Mouse (Mus musculus) liver, embryonic 16.5 days (tissue): ENCODE data around the gene 9530053A07Rik. TPM values are rescaled to one million over a fixed set of nuclear protein-coding genes. Genes with fewer than 3 reads are reported as not detected.

ENCODE experiments used
- ATAC-seq: fragments of 200-750 bp; cut with Nextera tagmentation; 2 replicates; pipeline ENCODE4 v1.8.0; 2017; ENCODE audit warnings: low read depth, mild to moderate bottlenecking, moderate number of reproducible peaks, moderate library complexity
- H3K27ac ChIP-seq: fragments of 300-500 bp; sonication (generic); 2 replicates; pipeline ENCODE4 v1.5.1; 2014; ENCODE audit warnings: mild to moderate bottlenecking, low read length
- H3K27me3 ChIP-seq: fragments of 300-500 bp; sonication (generic); 2 replicates; pipeline ENCODE4 v1.6.1; 2014; ENCODE audit warnings: low read depth, low read length, mixed read lengths; ENCODE audit not compliant: control insufficient read depth, insufficient read depth
- H3K36me3 ChIP-seq: fragments of 300-500 bp; sonication (generic); 2 replicates; pipeline ENCODE4 v1.6.1; 2014; ENCODE audit warnings: mild to moderate bottlenecking; ENCODE audit not compliant: control insufficient read depth, insufficient read depth
- H3K4me1 ChIP-seq: fragments of 300-500 bp; sonication (generic); 2 replicates; pipeline ENCODE4 v1.6.1; 2014; ENCODE audit warnings: low read depth, low read length, mixed read lengths; ENCODE audit not compliant: control insufficient read depth
- H3K4me2 ChIP-seq: fragments of 300-500 bp; sonication (generic); 2 replicates; pipeline ENCODE4 v1.6.1; 2014; ENCODE audit warnings: low read depth, low read length, mixed read lengths
- H3K4me3 ChIP-seq: fragments of 300-500 bp; sonication (generic); 2 replicates; pipeline ENCODE4 v1.5.1; 2014; ENCODE audit warnings: low read depth, mild to moderate bottlenecking, low read length
- H3K9ac ChIP-seq: fragments of 300-500 bp; sonication (generic); 2 replicates; pipeline ENCODE4 v1.6.1; 2014; ENCODE audit warnings: low read depth, low read length
- H3K9me3 ChIP-seq: fragments of 300-500 bp; sonication (generic); replicated peaks from 2 replicates; pipeline ENCODE4 v1.6.1; 2016; ENCODE audit warnings: low read length; ENCODE audit not compliant: control insufficient read depth
- WGBS: fragments of 180-500 bp; shearing (Covaris S2); extraction: QIAGEN DNeasy Blood & Tissue Kit; methylation state at CpG from one replicate; pipeline ENCODE4 v1.1.7; 2014; ENCODE audit not compliant: insufficient replicate concordance; 5-methylcytosine and 5-hydroxymethylcytosine counted together
- polyA plus RNA-seq: library from polyadenylated mRNA; unstranded; fragments of >200 nt; fragmentation: Nextera tagmentation; extraction: Ambion mirVana; gene quantifications from 2 replicates; pipeline ENCODE4 v1.2.1, GENCODE M21; 2015

The 9530053A07Rik gene
- polyA plus RNA-seq, 1 experiment from 2014 or later = not detected

DNA sequence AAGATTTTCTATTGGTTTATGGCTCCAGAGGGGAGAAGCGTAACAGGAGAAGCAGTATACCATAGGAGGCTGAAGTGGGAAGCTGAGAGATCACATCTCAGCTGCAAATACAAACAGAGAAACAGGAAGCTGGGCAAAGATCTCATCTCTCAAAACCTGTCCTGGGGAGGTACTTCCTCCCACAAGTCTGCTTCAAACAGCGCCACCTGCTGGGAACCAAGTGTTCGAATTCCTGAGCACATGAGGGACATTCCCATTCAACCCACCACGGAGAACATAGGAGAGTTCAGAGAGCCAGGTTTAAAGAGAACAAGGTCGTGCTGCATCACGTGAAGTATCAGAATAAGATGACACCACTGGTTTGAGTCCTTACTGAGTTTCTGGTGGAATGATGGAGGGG lies 36.1 kb downstream of the 9530053A07Rik start:
- Histone ChIP-seq H3K27ac (no peak overlapping the region), H3K4me3 (no peak overlapping the region), H3K9me3 (peaks cover 4% of the 10 kb centered on the region), H3K4me1 (peaks cover 10% of the 10 kb centered on the region), H3K36me3 (no peaks in the 10 kb centered on the region), H3K9ac (no peak overlapping the region), H3K27me3 (no peaks in the 10 kb centered on the region), H3K4me2 (no peak overlapping the region)
- WGBS = 70% methylated on average over 6 of the region's 6 CpGs
- no peak for ATAC-seq

DNA sequence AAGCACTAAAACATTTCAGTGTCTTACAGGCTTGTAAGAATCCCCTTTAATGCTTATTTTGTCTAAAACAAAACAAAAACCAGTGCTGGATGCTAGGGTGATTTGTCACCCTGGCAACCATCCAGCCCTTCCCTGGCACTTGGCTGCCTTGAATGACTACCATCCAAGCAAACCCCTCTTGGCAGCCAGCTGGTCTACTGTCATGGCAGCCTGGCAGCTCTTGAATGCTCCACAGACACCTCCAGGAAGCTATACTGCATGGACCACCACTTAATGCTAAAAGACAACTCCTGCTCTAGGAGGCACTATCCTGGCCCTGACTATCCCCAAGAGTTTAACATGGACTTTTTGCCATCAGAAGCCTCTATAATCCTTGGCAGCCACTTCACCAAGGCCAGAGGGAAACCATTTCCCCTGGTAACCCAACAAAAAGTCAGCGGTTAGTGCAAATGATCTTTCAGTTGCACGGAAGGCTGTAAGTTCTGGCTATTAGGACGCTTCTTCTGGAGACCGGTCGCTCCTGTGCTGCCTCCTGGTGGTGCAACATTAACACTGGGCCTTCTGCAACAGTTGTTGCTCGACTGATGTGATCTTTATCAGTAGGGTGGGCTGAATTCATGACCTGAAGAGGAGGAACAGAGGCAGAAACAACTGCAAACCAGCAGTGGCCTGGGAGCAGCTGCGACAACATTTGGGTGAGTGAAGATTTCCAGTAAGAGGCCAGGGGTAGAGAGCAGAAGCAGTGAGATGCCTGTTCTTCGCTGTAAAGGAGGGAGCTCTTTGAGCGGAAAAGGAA lies 39.3 kb downstream of the 9530053A07Rik start:
- WGBS = 5% methylated on average over 9 of the region's 9 CpGs
- H3K4me1 ChIP-seq = peaks cover 32% of the 10 kb centered on the region
- peak overlapping the region; percentile 79 for H3K9ac ChIP-seq
- ATAC-seq = peak; percentile 50
- H3K36me3 ChIP-seq = no peaks in the 10 kb centered on the region
- peak overlapping the region; percentile 82 for H3K4me3 ChIP-seq
- peak overlapping the region; percentile 90 for H3K27ac ChIP-seq
- peak overlapping the region; percentile 99 for H3K4me2 ChIP-seq
- H3K27me3 ChIP-seq = no peaks in the 10 kb centered on the region
- H3K9me3 ChIP-seq = peaks cover 4% of the 10 kb centered on the region

DNA sequence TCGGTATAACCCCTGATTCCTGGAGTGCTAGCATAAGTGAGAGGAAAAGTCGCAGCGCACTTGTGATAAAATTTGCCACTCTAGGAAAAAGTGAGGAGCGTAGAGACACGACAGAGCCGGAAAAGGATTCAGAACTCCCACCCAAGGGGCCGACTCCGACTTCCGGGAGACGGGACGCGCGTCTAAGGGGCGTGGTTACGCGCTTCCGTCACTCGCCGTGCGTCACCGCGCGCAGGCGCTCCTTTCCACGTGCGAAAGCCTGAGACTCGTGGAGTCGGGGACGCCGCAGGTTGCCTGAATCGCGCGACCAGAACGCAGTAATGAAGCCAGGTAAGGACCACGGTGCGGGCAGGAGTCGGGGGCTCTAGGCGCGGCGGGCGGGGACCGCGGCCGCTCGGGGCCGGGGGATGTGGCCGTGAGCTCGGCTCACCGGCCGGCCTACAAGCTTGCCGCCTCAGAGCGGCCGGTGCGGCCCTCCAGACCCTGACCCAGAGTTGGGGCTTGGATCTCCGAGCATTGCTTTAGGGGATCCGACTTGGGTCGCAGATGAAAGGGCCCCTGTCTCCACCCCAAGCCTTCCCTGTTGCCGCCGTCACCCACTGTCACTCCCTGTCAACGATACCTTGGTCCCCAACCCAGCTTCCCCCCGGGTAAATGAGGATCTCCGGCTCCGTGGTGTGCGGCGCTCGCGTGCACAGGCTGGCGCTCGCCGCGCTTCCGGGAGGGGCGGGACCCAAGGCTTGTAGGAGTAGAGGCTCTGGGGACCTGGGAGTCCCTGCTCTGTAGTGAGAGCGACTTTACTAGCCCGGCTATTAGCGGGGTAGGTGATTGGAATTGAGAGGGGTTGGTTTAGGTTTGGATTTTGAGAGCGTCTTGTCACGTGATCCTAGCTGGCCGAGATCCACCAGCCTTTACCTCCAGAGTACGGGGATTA lies 40.5 kb downstream of the 9530053A07Rik start, which contains the start of gene Fbl:
Gene Fbl, plus strand, starts transcription at position 222 of the 934 bp plus-strand sequence.
- peak; percentile 90 for ATAC-seq
- peaks cover 4% of the 10 kb centered on the region for H3K9me3 ChIP-seq
- under 1% methylated on average over 80 of the region's 80 CpGs for WGBS
- peak within 1 kb of the TSS; percentile 90 for H3K27ac ChIP-seq
- no peaks in the 10 kb centered on the region for H3K36me3 ChIP-seq
- H3K9ac ChIP-seq = peak within 1 kb of the TSS; percentile 79
- no peaks in the 10 kb centered on the region for H3K27me3 ChIP-seq
- peaks cover 32% of the 10 kb centered on the region for H3K4me1 ChIP-seq
- peak within 1 kb of the TSS; percentile 82 for H3K4me3 ChIP-seq
- H3K4me2 ChIP-seq = peak within 1 kb of the TSS; percentile 99

GRCm38 (mm10) chr7:28175358-28175757 lies 46.1 kb downstream of the 9530053A07Rik start:
- 77% methylated on average over 4 of the region's 4 CpGs for WGBS
- Histone ChIP-seq H3K36me3 (peaks cover 15% of the 10 kb centered on the region), H3K4me1 (peaks cover 26% of the 10 kb centered on the region), H3K9me3 (no peaks in the 10 kb centered on the region), H3K4me3 (no peak overlapping the region), H3K4me2 (no peak overlapping the region), H3K27ac (no peak overlapping the region), H3K9ac (no peak overlapping the region), H3K27me3 (no peaks in the 10 kb centered on the region)
- ATAC-seq = no peak

DNA sequence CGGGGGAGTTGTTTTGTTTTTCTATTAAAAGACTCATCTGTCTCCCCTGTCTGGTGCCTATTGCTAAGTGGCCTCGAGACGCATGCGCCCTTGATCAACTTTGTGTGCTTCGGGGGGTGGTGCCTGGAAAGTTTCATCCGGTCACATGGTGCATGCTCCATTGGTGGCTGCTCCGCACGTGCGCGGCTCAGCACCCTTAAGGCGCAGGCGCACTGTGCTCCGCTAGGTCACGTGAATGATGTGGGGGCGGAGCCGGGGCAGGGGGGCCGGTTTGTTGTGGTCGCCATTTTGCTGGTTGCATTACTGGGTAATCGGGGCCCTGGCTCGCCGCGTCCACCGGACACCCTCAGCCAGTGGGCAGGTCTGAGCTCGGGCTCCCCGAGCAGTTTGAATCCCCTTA lies 50.0 kb downstream of the 9530053A07Rik start, which contains the start of gene Dyrk1b:
Gene Dyrk1b, plus strand, starts transcription at position 242 of the 400 bp plus-strand sequence.
- Histone ChIP-seq H3K4me3 (peak within 1 kb of the TSS; percentile 95), H3K9me3 (no peaks in the 10 kb centered on the region), H3K27me3 (no peaks in the 10 kb centered on the region), H3K27ac (peak within 1 kb of the TSS; percentile 83), H3K9ac (peak within 1 kb of the TSS; percentile 83), H3K4me2 (peak within 1 kb of the TSS; percentile 99), H3K4me1 (peaks cover 15% of the 10 kb centered on the region), H3K36me3 (peaks cover 35% of the 10 kb centered on the region)
- peak; percentile 77 for ATAC-seq
- under 1% methylated on average over 25 of the region's 25 CpGs for whole genome bisulfite sequencing

- Histone ChIP-seq H3K36me3 (peaks cover 40% of the 10 kb centered on the region), H3K9ac (peak overlapping the region; percentile 83), H3K4me3 (peak overlapping the region; percentile 95), H3K27me3 (no peaks in the 10 kb centered on the region), H3K27ac (peak overlapping the region; percentile 83), H3K9me3 (no peaks in the 10 kb centered on the region), H3K4me2 (peak overlapping the region; percentile 99), H3K4me1 (peaks cover 15% of the 10 kb centered on the region)
- WGBS = under 1% methylated on average over 40 of the region's 56 CpGs
- ATAC-seq = peak; percentile 94
Measured at GRCm38 (mm10) chr7:28179741-28180377, 50.6 kb downstream of the 9530053A07Rik start.

GRCm38 (mm10) chr7:28180890-28181289 lies 51.6 kb downstream of the 9530053A07Rik start:
- H3K36me3 ChIP-seq = peaks cover 46% of the 10 kb centered on the region

DNA sequence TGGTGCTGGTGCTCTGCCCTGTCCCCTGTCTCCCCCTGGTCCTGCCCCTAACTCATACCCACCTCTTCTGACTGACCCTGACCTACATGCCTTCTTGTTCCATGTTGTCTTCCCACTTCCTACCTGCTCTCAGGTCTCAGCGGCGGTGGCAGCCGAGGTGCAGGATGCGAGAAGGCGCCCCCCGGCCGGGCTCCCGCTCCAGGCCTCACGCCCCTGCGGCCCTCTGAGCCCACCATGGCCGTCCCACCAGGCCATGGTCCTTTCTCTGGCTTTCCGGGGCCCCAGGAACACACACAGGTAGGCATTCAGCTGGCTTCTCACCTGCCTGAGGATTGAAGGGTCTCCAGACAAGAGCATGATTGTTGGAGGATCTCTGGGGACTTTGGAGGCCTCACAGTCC lies 52.1 kb downstream of the 9530053A07Rik start:
- peak overlapping the region; percentile 95 for H3K4me3 ChIP-seq
- H3K36me3 ChIP-seq = peaks cover 46% of the 10 kb centered on the region
- no peak for ATAC-seq
- 92% methylated on average over 12 of the region's 12 CpGs for WGBS
- peak overlapping the region; percentile 52 for H3K9ac ChIP-seq
- H3K27ac ChIP-seq = peak overlapping the region; percentile 55
- no peaks in the 10 kb centered on the region for H3K9me3 ChIP-seq
- peaks cover 15% of the 10 kb centered on the region for H3K4me1 ChIP-seq
- no peaks in the 10 kb centered on the region for H3K27me3 ChIP-seq
- peak overlapping the region; percentile 99 for H3K4me2 ChIP-seq

More at GRCm38 (mm10) chr7:28180890-28181289, 51.6 kb downstream of the 9530053A07Rik start:
- peak overlapping the region; percentile 52 for H3K9ac ChIP-seq
- peak overlapping the region; percentile 95 for H3K4me3 ChIP-seq
- peak overlapping the region; percentile 83 for H3K27ac ChIP-seq
- H3K27me3 ChIP-seq = no peaks in the 10 kb centered on the region
- WGBS = 56% methylated on average over 5 of the region's 5 CpGs
- ATAC-seq = no peak
- H3K4me2 ChIP-seq = peak overlapping the region; percentile 99
- H3K9me3 ChIP-seq = no peaks in the 10 kb centered on the region
- H3K4me1 ChIP-seq = peaks cover 15% of the 10 kb centered on the region
